Mouse (Mus musculus) heart, embryonic 11.5 days (tissue): ENCODE measurements around the gene Pias4. TPM values are rescaled to one million over a fixed set of nuclear protein-coding genes. Genes with fewer than 3 reads are reported as not detected.

Source experiments
- ATAC-seq: fragments of 200-750 bp; cut with Nextera tagmentation; replicated peaks from 2 replicates; pipeline ENCODE4 v1.8.0; 2017; ENCODE audit warnings: moderate library complexity; ENCODE audit not compliant: insufficient number of reproducible peaks, low FRiP score, low TSS enrichment
- H3K27ac ChIP-seq: fragments of 300-500 bp; sonication (generic); 2 replicates; pipeline ENCODE4 v1.5.1; 2014; ENCODE audit warnings: mild to moderate bottlenecking, low read depth, low read length
- H3K27me3 ChIP-seq: fragments of 300-500 bp; sonication (generic); 2 replicates; pipeline ENCODE4 v1.6.1; 2014; ENCODE audit warnings: mild to moderate bottlenecking, low read length, mixed read lengths; ENCODE audit not compliant: control insufficient read depth, insufficient read depth
- H3K36me3 ChIP-seq: fragments of 300-500 bp; sonication (generic); 2 replicates; pipeline ENCODE4 v1.6.1; 2014; ENCODE audit warnings: mild to moderate bottlenecking, low read length, moderate library complexity, mixed read lengths; ENCODE audit not compliant: control insufficient read depth, insufficient read depth
- H3K4me1 ChIP-seq: fragments of 300-500 bp; sonication (generic); 2 replicates; pipeline ENCODE4 v1.6.1; 2014; ENCODE audit warnings: low read length; ENCODE audit not compliant: control insufficient read depth, insufficient read depth
- H3K4me2 ChIP-seq: fragments of 300-500 bp; sonication (generic); 2 replicates; pipeline ENCODE4 v1.6.1; 2014; ENCODE audit warnings: mild to moderate bottlenecking, moderate library complexity
- H3K4me3 ChIP-seq: fragments of 300-500 bp; sonication (generic); 2 replicates; pipeline ENCODE4 v1.5.1; 2014; ENCODE audit warnings: low read depth, low read length
- H3K9ac ChIP-seq: fragments of 300-500 bp; sonication (generic); 2 replicates; pipeline ENCODE4 v1.6.1; 2014; ENCODE audit warnings: mild to moderate bottlenecking, low read depth, low read length, moderate library complexity
- H3K9me3 ChIP-seq: fragments of 300-500 bp; sonication (generic); replicated peaks from 2 replicates; pipeline ENCODE4 v1.6.1; 2016; ENCODE audit warnings: low read length; ENCODE audit not compliant: control insufficient read depth
- WGBS: fragments of 180-500 bp; shearing (Covaris S2); extraction: QIAGEN DNeasy Blood & Tissue Kit; methylation state at CpG from one replicate; pipeline ENCODE4 v1.1.7; 2014; ENCODE audit not compliant: insufficient replicate concordance; 5-methylcytosine and 5-hydroxymethylcytosine counted together
- polyA plus RNA-seq: library from polyadenylated mRNA; unstranded; fragments of >200 nt; fragmentation: Nextera tagmentation; extraction: Ambion mirVana; gene quantifications from 2 replicates; pipeline ENCODE4 v1.2.1, GENCODE M21; 2014

The Pias4 gene
- polyA plus RNA-seq, 1 experiment from 2014 or later = 39.4 TPM

DNA sequence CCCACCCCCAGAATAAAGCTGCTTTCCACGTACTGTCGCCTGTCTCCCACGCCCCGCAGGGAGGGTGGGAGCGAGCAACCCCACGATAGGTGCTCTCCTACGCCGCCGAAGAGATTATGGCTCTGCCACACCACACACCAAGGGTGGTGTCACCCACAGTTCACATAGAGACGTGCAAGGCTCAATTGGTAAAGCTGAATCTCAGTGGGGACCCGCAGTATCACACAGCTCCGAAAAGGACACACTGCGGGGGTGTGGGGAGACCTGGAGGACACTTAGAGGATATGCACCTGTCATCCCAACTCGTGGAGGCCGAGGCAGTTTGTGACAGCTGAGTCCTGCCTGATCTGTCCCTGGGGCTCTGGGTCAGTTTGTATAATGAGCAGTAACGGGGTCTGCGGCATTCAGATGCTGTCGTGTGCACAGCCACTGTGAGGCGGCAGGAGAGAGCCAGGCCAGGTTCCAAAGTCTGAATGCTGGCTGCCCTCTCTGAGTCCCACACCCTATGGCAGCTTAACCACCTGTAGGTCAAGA lies 25.3 kb upstream of the Pias4 start:
- Histone ChIP-seq H3K27ac (peak overlapping the region; percentile 99), H3K4me2 (peak overlapping the region; percentile 92), H3K9me3 (no peaks in the 10 kb centered on the region), H3K36me3 (peaks cover 12% of the 10 kb centered on the region; the same call in 1 of the 2 replicates), H3K4me1 (peaks cover 33% of the 10 kb centered on the region), H3K4me3 (peak overlapping the region; percentile 64), H3K9ac (peak overlapping the region; percentile 90), H3K27me3 (0 out of 2 replicates have a peak, but pooled peaks cover 3% of the 10 kb centered on the region)
- 5% methylated on average over 19 of the region's 19 CpGs for WGBS
- peak; percentile 4; the same call in 1 of the 2 replicates for ATAC-seq

DNA sequence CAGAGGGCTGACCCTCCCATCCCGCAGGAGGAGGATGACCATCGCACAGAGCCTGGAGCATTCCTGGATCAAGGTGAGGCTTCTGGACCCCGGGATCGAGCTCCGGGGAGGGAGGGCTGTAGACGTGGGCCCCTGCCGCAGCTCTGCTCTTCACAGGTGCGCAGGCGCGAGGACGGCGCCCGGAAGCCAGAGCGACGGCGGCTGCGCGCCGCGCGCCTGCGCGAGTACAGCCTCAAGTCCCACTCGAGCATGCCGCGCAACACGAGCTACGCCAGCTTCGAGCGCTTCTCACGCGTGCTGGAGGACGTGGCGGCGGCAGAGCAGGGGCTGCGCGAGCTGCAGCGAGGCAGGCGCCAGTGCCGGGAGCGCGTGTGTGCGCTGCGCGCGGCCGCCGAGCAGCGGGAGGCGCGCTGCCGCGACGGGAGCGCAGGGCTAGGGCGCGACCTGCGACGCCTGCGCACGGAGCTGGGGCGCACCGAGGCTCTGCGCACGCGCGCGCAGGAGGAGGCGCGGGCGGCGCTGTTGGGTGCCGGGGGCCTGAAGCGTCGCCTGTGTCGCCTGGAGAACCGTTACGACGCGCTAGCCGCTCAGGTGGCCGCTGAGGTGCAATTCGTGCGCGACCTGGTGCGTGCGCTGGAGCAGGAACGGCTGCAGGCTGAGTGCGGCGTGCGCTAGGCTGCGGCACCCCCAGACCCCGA lies 24.7 kb upstream of the Pias4 start:
- WGBS = 1% methylated on average over 83 of the region's 93 CpGs
- H3K4me1 ChIP-seq = peaks cover 31% of the 10 kb centered on the region

DNA sequence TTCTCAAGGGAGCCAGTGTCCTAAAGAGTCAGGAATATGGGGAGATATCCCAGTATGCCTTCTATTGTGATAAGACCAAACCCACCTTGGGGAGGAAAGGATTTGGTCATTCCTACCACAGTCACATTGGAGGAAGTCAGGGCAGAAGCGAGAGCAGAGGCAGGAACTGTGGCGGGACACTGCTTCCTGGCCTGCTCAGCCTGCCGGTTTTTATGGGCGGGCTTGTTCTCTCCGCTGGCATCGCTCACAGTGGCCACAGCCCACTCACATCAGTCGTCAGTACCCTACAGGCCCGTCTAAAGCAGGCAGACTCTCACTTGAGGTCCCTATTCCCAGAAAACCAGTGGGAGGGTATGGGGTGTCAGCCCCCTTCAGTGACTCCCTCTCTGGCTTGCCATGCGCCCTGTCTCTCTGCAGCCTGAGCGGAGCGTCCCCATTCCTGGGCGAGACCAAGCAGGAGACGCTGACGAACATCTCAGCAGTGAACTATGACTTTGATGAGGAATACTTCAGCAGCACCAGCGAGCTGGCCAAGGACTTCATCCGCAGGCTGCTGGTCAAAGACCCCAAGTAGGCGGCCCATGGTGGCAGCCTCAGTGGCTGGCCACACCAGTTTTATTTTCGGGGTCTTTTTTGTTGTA lies 23.7 kb upstream of the Pias4 start:
- no peak for ATAC-seq
- H3K9me3 ChIP-seq = no peaks in the 10 kb centered on the region
- peak overlapping the region; percentile 92 for H3K4me2 ChIP-seq
- H3K27ac ChIP-seq = peak overlapping the region; percentile 99; the same call in 1 of the 2 replicates
- H3K4me3 ChIP-seq = no peak overlapping the region
- peaks cover 20% of the 10 kb centered on the region for H3K36me3 ChIP-seq
- peaks cover 27% of the 10 kb centered on the region for H3K4me1 ChIP-seq
- 76% methylated on average over 18 of the region's 18 CpGs for WGBS
- peak overlapping the region; percentile 90 for H3K9ac ChIP-seq
- 0 out of 2 replicates have a peak, but pooled peaks cover 3% of the 10 kb centered on the region for H3K27me3 ChIP-seq

More for the DNA sequence above, 24.7 kb upstream of the Pias4 start:
- H3K27ac ChIP-seq = peak overlapping the region; percentile 99
- peak overlapping the region; percentile 90 for H3K9ac ChIP-seq
- peak overlapping the region; percentile 92 for H3K4me2 ChIP-seq
- peaks cover 12% of the 10 kb centered on the region; the same call in 1 of the 2 replicates for H3K36me3 ChIP-seq
- ATAC-seq = peak; percentile 69
- H3K9me3 ChIP-seq = no peaks in the 10 kb centered on the region
- 0 out of 2 replicates have a peak, but pooled peaks cover 3% of the 10 kb centered on the region for H3K27me3 ChIP-seq
- H3K4me3 ChIP-seq = peak overlapping the region; percentile 64

DNA sequence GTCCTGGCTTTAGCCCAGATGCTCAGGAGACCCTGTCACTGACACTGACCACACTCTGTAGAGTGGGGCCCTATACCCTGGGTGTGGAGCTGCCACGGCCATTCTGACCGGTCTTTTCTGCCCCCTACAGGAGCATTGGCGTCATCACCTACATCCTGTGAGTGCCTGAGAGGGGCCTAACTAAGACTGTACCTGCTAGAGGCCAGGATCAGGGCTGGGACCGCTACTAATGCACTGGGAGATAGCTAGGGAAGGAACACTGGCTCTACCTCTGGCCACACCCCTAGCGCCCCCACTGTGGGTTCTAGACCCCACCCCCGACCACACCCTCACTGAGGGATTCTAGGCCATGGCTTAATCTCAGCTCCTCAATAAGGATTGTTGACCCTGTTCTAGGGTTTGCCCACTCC lies 23.2 kb upstream of the Pias4 start:
- H3K4me1 ChIP-seq = peaks cover 24% of the 10 kb centered on the region
- H3K27ac ChIP-seq = 0 out of 2 replicates have a peak overlapping the region, but pooled peaks have one; percentile 18
- 0 out of 2 replicates have a peak, but pooled peaks cover 2% of the 10 kb centered on the region for H3K27me3 ChIP-seq
- WGBS = 58% methylated on average over 6 of the region's 6 CpGs
- H3K9me3 ChIP-seq = no peaks in the 10 kb centered on the region
- H3K4me2 ChIP-seq = no peak overlapping the region
- H3K4me3 ChIP-seq = no peak overlapping the region
- no peak overlapping the region for H3K9ac ChIP-seq
- H3K36me3 ChIP-seq = peaks cover 20% of the 10 kb centered on the region
- ATAC-seq = no peak

DNA sequence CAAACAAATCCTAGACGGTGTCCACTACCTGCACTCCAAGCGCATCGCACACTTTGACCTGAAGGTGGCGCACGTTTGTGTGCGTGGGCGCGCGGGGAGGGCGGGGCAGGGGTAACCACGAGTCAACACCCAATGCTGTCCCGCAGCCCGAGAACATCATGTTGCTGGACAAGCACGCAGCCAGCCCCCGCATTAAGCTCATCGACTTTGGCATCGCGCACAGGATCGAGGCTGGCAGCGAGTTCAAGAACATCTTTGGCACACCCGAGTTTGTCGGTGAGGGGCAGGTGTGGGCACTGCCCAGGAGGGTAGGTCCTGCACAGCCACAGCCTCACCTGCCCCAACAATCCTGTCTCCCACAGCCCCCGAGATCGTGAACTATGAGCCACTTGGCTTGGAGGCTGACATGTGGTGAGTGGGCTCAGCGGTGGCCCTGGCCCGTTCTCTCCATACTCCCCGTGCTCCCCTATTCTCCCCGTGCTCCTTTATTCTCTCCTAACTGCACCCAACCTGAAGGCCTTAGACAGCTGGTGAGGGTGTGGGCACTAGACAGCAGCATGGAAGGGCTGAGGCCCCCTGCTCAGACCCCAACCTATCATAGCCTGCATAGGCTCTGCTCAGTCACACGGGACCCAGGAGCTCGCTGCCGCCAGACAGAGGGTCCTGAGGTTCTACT lies 22.7 kb upstream of the Pias4 start:
- Histone ChIP-seq H3K4me3 (no peak overlapping the region), H3K4me1 (peaks cover 24% of the 10 kb centered on the region), H3K9ac (no peak overlapping the region), H3K27ac (no peak overlapping the region), H3K36me3 (peaks cover 20% of the 10 kb centered on the region), H3K9me3 (no peaks in the 10 kb centered on the region), H3K27me3 (no peaks in the 10 kb centered on the region), H3K4me2 (no peak overlapping the region)
- no peak for ATAC-seq
- 69% methylated on average over 31 of the region's 31 CpGs for WGBS

DNA sequence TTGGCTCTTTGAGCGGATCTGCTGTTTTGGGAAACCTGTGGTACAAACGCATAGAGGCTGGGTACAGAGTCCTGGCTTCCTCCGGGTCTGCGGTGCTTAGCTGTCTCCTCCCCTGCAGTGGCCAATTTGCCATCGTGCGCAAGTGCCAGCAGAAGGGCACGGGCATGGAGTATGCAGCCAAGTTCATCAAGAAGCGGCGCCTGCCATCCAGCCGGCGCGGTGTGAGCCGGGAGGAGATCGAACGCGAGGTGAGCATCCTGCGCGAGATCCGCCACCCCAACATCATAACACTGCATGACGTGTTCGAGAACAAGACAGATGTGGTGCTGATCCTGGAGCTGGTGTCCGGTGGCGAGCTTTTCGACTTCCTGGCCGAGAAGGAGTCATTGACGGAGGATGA lies 22.1 kb upstream of the Pias4 start:
- no peak for ATAC-seq
- WGBS = 75% methylated on average over 26 of the region's 26 CpGs
- Histone ChIP-seq H3K4me2 (no peak overlapping the region), H3K4me3 (no peak overlapping the region), H3K4me1 (peaks cover 30% of the 10 kb centered on the region), H3K27me3 (no peaks in the 10 kb centered on the region), H3K36me3 (peaks cover 20% of the 10 kb centered on the region), H3K27ac (no peak overlapping the region), H3K9me3 (no peaks in the 10 kb centered on the region), H3K9ac (no peak overlapping the region)

DNA sequence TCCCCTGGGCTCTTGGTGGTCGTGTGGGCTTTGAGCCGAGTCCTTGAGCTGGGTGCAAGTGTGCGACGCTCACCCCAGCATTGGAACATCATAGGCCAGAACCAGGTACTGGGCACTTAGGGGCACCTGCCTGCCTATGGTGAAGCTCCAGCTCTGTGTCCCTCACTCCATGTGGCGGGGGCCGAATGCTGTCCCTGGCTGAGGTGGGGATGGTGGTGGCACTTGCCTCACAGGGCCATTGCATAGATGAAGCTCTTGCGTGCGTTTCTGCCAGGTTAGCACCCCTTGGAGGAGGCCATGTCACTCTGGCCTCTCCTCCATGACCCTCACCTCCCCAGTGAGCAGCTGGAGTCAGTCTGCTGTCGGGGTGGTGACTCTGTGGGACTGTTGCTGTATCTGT lies 19.4 kb upstream of the Pias4 start:
- no peak overlapping the region for H3K9ac ChIP-seq
- no peaks in the 10 kb centered on the region for H3K9me3 ChIP-seq
- peaks cover 32% of the 10 kb centered on the region for H3K4me1 ChIP-seq
- H3K36me3 ChIP-seq = peaks cover 20% of the 10 kb centered on the region
- no peak for ATAC-seq
- H3K4me2 ChIP-seq = no peak overlapping the region
- 93% methylated on average over 9 of the region's 9 CpGs for WGBS
- no peaks in the 10 kb centered on the region for H3K27me3 ChIP-seq
- no peak overlapping the region for H3K27ac ChIP-seq
- H3K4me3 ChIP-seq = no peak overlapping the region

DNA sequence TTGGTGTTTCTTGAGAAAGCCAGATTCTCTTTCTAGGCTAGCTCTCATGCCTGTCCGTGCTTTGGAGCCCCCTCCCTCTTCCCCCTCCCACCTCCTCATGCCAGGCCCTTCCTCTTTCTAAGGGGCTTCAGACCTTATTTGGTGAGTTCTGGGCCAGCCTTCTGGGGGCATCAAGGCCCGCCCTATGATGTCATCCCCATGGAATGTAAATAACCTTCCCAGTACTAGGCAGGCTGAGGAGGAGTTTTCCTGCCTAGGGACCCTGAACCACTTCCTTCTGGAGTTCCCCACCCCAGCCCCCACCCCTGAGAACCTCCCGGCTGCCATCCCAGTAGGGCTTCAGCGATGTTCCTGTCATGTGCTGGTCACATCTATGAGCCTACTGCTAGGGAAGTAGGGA lies 17.0 kb upstream of the Pias4 start:
- no peaks in the 10 kb centered on the region for H3K27me3 ChIP-seq
- 18% methylated on average over 4 of the region's 4 CpGs for WGBS
- no peaks in the 10 kb centered on the region for H3K9me3 ChIP-seq
- peak overlapping the region; percentile 91 for H3K27ac ChIP-seq
- 0 out of 2 replicates have a peak, but pooled peaks have one; percentile 15 for ATAC-seq
- H3K36me3 ChIP-seq = peaks cover 37% of the 10 kb centered on the region
- H3K4me3 ChIP-seq = no peak overlapping the region
- H3K4me1 ChIP-seq = peaks cover 24% of the 10 kb centered on the region
- H3K9ac ChIP-seq = peak overlapping the region; percentile 52
- peak overlapping the region; percentile 68 for H3K4me2 ChIP-seq
